In the genomic region with DNA sequence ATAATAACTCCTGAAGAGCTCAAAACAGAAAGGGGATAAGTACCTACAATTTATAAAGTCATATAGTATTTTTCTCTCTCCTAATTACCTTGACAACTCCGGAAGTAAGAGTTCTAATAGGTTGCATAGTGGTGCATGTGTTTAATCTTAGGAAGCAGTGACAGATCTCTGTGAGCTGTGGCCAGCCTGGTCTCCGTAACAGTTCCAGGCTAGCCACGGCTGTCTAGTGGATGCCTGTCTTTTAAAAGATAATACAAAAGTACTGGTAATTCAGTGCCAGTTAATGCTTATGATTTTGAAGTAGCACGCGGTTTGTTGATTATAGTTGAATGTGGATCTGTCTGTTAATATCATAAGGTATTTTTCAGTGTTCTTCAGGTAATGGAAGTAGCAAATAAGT, we compare ENCODE assay signal across 25 mouse cellular contexts.
"Had no signal": no experiment of that assay in that cellular context is flagged by ENCODE, and none has a peak within 500 bp of the region (broad histone marks: within the 10 kb centered on the region; RNA-seq: fewer than 3 reads in every experiment).

No protein-coding gene starts in this region.

- H3K4me1 ChIP-seq: heart, embryonic 10.5 days; heart, embryonic 12.5 days; hindbrain, embryonic 13.5 days; hindbrain, embryonic 15.5 days; kidney, embryonic 15.5 days; limb, embryonic 15.5 days had no signal

- H3K27ac ChIP-seq: gastrocnemius, adult 2 months; heart, embryonic 10.5 days; hindbrain, embryonic 13.5 days; hindbrain, embryonic 15.5 days; hindbrain, postnatal 0 days; kidney, embryonic 15.5 days; kidney, postnatal 0 days; limb, embryonic 13.5 days; limb, embryonic 15.5 days; liver, embryonic 15.5 days had no signal

- H3K9ac ChIP-seq: heart, embryonic 12.5 days; hindbrain, embryonic 13.5 days; hindbrain, embryonic 15.5 days; kidney, embryonic 15.5 days; limb, embryonic 13.5 days; limb, embryonic 15.5 days; liver, embryonic 15.5 days had no signal

- H3K4me2 ChIP-seq: heart, embryonic 12.5 days; hindbrain, embryonic 13.5 days; hindbrain, embryonic 15.5 days; kidney, embryonic 15.5 days; limb, embryonic 13.5 days; limb, embryonic 15.5 days; liver, embryonic 15.5 days had no signal

- H3K27me3 ChIP-seq: heart, embryonic 12.5 days; hindbrain, embryonic 13.5 days; hindbrain, embryonic 15.5 days; kidney, embryonic 15.5 days; limb, embryonic 13.5 days; limb, embryonic 15.5 days; liver, embryonic 15.5 days had no signal

- ATAC-seq: hindbrain, postnatal 0 days; intestine, embryonic 16.5 days had no signal

- H3K4me3 ChIP-seq: gastrocnemius, adult 2 months; heart, embryonic 10.5 days; heart, embryonic 12.5 days; hindbrain, embryonic 13.5 days; hindbrain, embryonic 15.5 days; kidney, embryonic 15.5 days; limb, embryonic 13.5 days; limb, embryonic 15.5 days; liver, embryonic 15.5 days had no signal

- DNase-seq: gastrocnemius, adult 2 months; gastrocnemius, postnatal 10 days; gastrocnemius, postnatal 25 days; heart, adult 18-20 months; heart, postnatal 10 days; heart, postnatal 36 days; kidney, adult 11 months; kidney, adult 2 months; kidney, adult 9 months; kidney, postnatal 14 days; kidney, postnatal 36 days; layer of hippocampus, adult 9-11 months; layer of hippocampus, postnatal 36 days; left cerebral cortex, postnatal 4 days had no signal

- H3K9me3 ChIP-seq: heart, embryonic 10.5 days; heart, embryonic 12.5 days; hindbrain, embryonic 13.5 days; hindbrain, embryonic 15.5 days; kidney, embryonic 15.5 days; limb, embryonic 13.5 days; limb, embryonic 15.5 days; liver, embryonic 15.5 days had no signal
